Mouse (Mus musculus) embryonic facial prominence, embryonic 14.5 days (tissue): ENCODE results near the gene Rpl13a. TPM values are rescaled to one million over a fixed set of nuclear protein-coding genes. Genes with fewer than 3 reads are reported as not detected.

Source experiments
- ATAC-seq: fragments of 200-750 bp; cut with Nextera tagmentation; 2 replicates; pipeline ENCODE4 v1.8.0; 2017; ENCODE audit warnings: low read depth, moderate number of reproducible peaks, moderate TSS enrichment
- DNase-seq: peaks from one replicate; pipeline ENCODE4 v3.0.0-alpha.2; 2015; ENCODE audit warnings: low spot score
- H3K27ac ChIP-seq: fragments of 300-500 bp; sonication (generic); replicated peaks from 2 replicates; pipeline ENCODE4 v1.5.1; 2014; ENCODE audit warnings: low read depth, mild to moderate bottlenecking, low read length, moderate library complexity
- H3K27me3 ChIP-seq: fragments of 300-500 bp; sonication (generic); replicated peaks from 2 replicates; pipeline ENCODE4 v1.6.1; 2014; ENCODE audit warnings: low read length; ENCODE audit not compliant: control insufficient read depth, insufficient read depth
- H3K36me3 ChIP-seq: fragments of 300-500 bp; sonication (generic); 2 replicates; pipeline ENCODE4 v1.6.1; 2014; ENCODE audit warnings: low read length, mixed read lengths; ENCODE audit not compliant: control insufficient read depth, insufficient read depth
- H3K4me1 ChIP-seq: fragments of 300-500 bp; sonication (generic); 2 replicates; pipeline ENCODE4 v1.6.1; 2014; ENCODE audit warnings: antibody characterized with exemption, low read length; ENCODE audit not compliant: control insufficient read depth, insufficient read depth
- H3K4me2 ChIP-seq: fragments of 300-500 bp; sonication (generic); 2 replicates; pipeline ENCODE4 v1.6.1; 2014; ENCODE audit warnings: low read depth, mild to moderate bottlenecking, low read length, moderate library complexity, mixed read lengths
- H3K4me3 ChIP-seq: fragments of 300-500 bp; sonication (generic); 2 replicates; pipeline ENCODE4 v1.5.1; 2014; ENCODE audit warnings: low read depth, mild to moderate bottlenecking, low read length
- H3K9ac ChIP-seq: fragments of 300-500 bp; sonication (generic); 2 replicates; pipeline ENCODE4 v1.6.1; 2014; ENCODE audit warnings: low read depth, mild to moderate bottlenecking, low read length, moderate library complexity, mixed read lengths
- H3K9me3 ChIP-seq: fragments of 300-500 bp; sonication (generic); 2 replicates; pipeline ENCODE4 v1.6.1; 2016; ENCODE audit warnings: low read length; ENCODE audit not compliant: control insufficient read depth
- WGBS: fragments of 180-500 bp; shearing (Covaris S2); extraction: QIAGEN DNeasy Blood & Tissue Kit; methylation state at CpG from one replicate; pipeline ENCODE4 v1.1.7; 2014; 5-methylcytosine and 5-hydroxymethylcytosine counted together
- polyA plus RNA-seq: library from polyadenylated mRNA; unstranded; fragments of >200 nt; fragmentation: Nextera tagmentation; extraction: Ambion mirVana; gene quantifications from 2 replicates; pipeline ENCODE4 v1.2.1, GENCODE M21; 2014

Rpl13a gene
- polyA plus RNA-seq, 1 experiment from 2014 or later, result 1,619 TPM

GRCm38 (mm10) chr7:45161612-45162473 lies 33.3 kb upstream of the Rpl13a start:
- H3K4me1 ChIP-seq, result 0 out of 2 replicates have a peak, but pooled peaks cover 4% of the 10 kb centered on the region
- no peaks in the 10 kb centered on the region for H3K9me3 ChIP-seq
- ATAC-seq (peak; percentile 95), DNase-seq (peak; percentile 98)
- H3K4me2 ChIP-seq, result peak overlapping the region; percentile 78
- peaks cover 37% of the 10 kb centered on the region; the same call in 1 of the 2 replicates for H3K36me3 ChIP-seq
- H3K27me3 ChIP-seq, result peaks cover 46% of the 10 kb centered on the region
- peak overlapping the region; percentile 43; the same call in 1 of the 2 replicates for H3K9ac ChIP-seq
- H3K4me3 ChIP-seq, result peak overlapping the region; percentile 41
- WGBS, result 6% methylated on average over 29 of the region's 35 CpGs
- peak overlapping the region; percentile 34; the same call in 1 of the 2 replicates for H3K27ac ChIP-seq

GRCm38 (mm10) chr7:45160866-45161265 lies 32.3 kb upstream of the Rpl13a start:
- Histone ChIP-seq H3K27me3 (peaks cover 36% of the 10 kb centered on the region), H3K4me1 (0 out of 2 replicates have a peak, but pooled peaks cover 4% of the 10 kb centered on the region), H3K36me3 (peaks cover 45% of the 10 kb centered on the region; the same call in 1 of the 2 replicates), H3K9me3 (no peaks in the 10 kb centered on the region), H3K4me3 (no peak overlapping the region), H3K9ac (no peak overlapping the region), H3K4me2 (no peak overlapping the region), H3K27ac (no peak overlapping the region)
- 85% methylated on average over 3 of the region's 3 CpGs for WGBS
- DNase-seq (no peak), ATAC-seq (no peak)

GRCm38 (mm10) chr7:45160316-45160800 lies 31.8 kb upstream of the Rpl13a start:
- H3K9ac ChIP-seq, result no peak overlapping the region
- no peaks in the 10 kb centered on the region for H3K9me3 ChIP-seq
- peaks cover 31% of the 10 kb centered on the region for H3K27me3 ChIP-seq
- H3K4me3 ChIP-seq, result no peak overlapping the region
- H3K4me1 ChIP-seq, result peaks cover 6% of the 10 kb centered on the region; the same call in 1 of the 2 replicates
- H3K36me3 ChIP-seq, result peaks cover 45% of the 10 kb centered on the region; the same call in 1 of the 2 replicates
- H3K4me2 ChIP-seq, result no peak overlapping the region
- DNase-seq (no peak), ATAC-seq (no peak)
- no peak overlapping the region for H3K27ac ChIP-seq
- 95% methylated on average over 6 of the region's 6 CpGs for WGBS

GRCm38 (mm10) chr7:45158991-45159390 lies 30.4 kb upstream of the Rpl13a start:
- Histone ChIP-seq H3K9me3 (no peaks in the 10 kb centered on the region), H3K27ac (no peak overlapping the region), H3K4me3 (no peak overlapping the region), H3K4me1 (peaks cover 9% of the 10 kb centered on the region; the same call in 1 of the 2 replicates), H3K27me3 (peaks cover 17% of the 10 kb centered on the region), H3K4me2 (no peak overlapping the region), H3K9ac (no peak overlapping the region), H3K36me3 (peaks cover 45% of the 10 kb centered on the region; the same call in 1 of the 2 replicates)
- WGBS, result 97% methylated on average over 6 of the region's 6 CpGs
- no peak for DNase-seq
- ATAC-seq, result no peak

- peaks cover 45% of the 10 kb centered on the region; the same call in 1 of the 2 replicates for H3K36me3 ChIP-seq
- WGBS, result 68% methylated on average over 14 of the region's 14 CpGs
- H3K4me2 ChIP-seq, result no peak overlapping the region
- no peak for DNase-seq
- H3K4me1 ChIP-seq, result peaks cover 12% of the 10 kb centered on the region
- H3K9ac ChIP-seq, result no peak overlapping the region
- H3K27ac ChIP-seq, result no peak overlapping the region
- no peak for ATAC-seq
- H3K27me3 ChIP-seq, result peaks cover 2% of the 10 kb centered on the region; the same call in 1 of the 2 replicates
- no peak overlapping the region for H3K4me3 ChIP-seq
- no peaks in the 10 kb centered on the region for H3K9me3 ChIP-seq
These were observed 28.9 kb upstream of the Rpl13a start for GRCm38 (mm10) chr7:45157459-45157858.

- peaks cover 11% of the 10 kb centered on the region for H3K4me1 ChIP-seq
- no peak for ATAC-seq
These were observed 27.6 kb upstream of the Rpl13a start for GRCm38 (mm10) chr7:45156206-45156605.

GRCm38 (mm10) chr7:45155590-45155989 lies 27.0 kb upstream of the Rpl13a start:
- WGBS, result 88% methylated on average over 9 of the region's 9 CpGs
- Histone ChIP-seq H3K4me3 (no peak overlapping the region), H3K27ac (peak overlapping the region; percentile 70), H3K9me3 (no peaks in the 10 kb centered on the region), H3K9ac (no peak overlapping the region), H3K4me1 (peaks cover 11% of the 10 kb centered on the region), H3K27me3 (no peaks in the 10 kb centered on the region), H3K4me2 (peak overlapping the region; percentile 86), H3K36me3 (peaks cover 37% of the 10 kb centered on the region; the same call in 1 of the 2 replicates)
- ATAC-seq (no peak), DNase-seq (no peak)

More at GRCm38 (mm10) chr7:45156206-45156605, 27.6 kb upstream of the Rpl13a start:
- Histone ChIP-seq H3K27me3 (no peaks in the 10 kb centered on the region), H3K27ac (no peak overlapping the region), H3K9me3 (no peaks in the 10 kb centered on the region), H3K4me2 (no peak overlapping the region), H3K4me3 (no peak overlapping the region), H3K36me3 (peaks cover 44% of the 10 kb centered on the region; the same call in 1 of the 2 replicates), H3K9ac (no peak overlapping the region)
- no peak for DNase-seq
- 95% methylated on average over 15 of the region's 15 CpGs for WGBS

GRCm38 (mm10) chr7:45154993-45155514 lies 26.5 kb upstream of the Rpl13a start:
- peak; percentile 44 for DNase-seq
- Histone ChIP-seq H3K27me3 (no peaks in the 10 kb centered on the region), H3K27ac (peak overlapping the region; percentile 70), H3K36me3 (peaks cover 33% of the 10 kb centered on the region; the same call in 1 of the 2 replicates), H3K4me3 (peak overlapping the region; percentile 73), H3K9ac (peak overlapping the region; percentile 8; the same call in 1 of the 2 replicates), H3K4me2 (peak overlapping the region; percentile 86), H3K4me1 (peaks cover 11% of the 10 kb centered on the region), H3K9me3 (no peaks in the 10 kb centered on the region)
- WGBS, result 76% methylated on average over 12 of the region's 12 CpGs
- no peak; the same call in 1 of the 2 replicates for ATAC-seq
